Mouse (Mus musculus) intestine, postnatal 0 days (tissue): ENCODE measurements around the gene Gm17657. TPM values are rescaled to one million over a fixed set of nuclear protein-coding genes. Genes with fewer than 3 reads are reported as not detected.

Experiments
- ATAC-seq: fragments of 200-750 bp; cut with Nextera tagmentation; 2 replicates; pipeline ENCODE4 v1.8.0; 2017; ENCODE audit warnings: mild to moderate bottlenecking, moderate TSS enrichment, moderate library complexity
- H3K27ac ChIP-seq: fragments of 300-500 bp; sonication (generic); 2 replicates; pipeline ENCODE4 v1.5.1; 2014; ENCODE audit warnings: mild to moderate bottlenecking, low read depth, low read length, moderate library complexity
- H3K27me3 ChIP-seq: fragments of 300-500 bp; sonication (generic); replicated peaks from 2 replicates; pipeline ENCODE4 v1.6.1; 2014; ENCODE audit warnings: low read length, mixed read lengths; ENCODE audit not compliant: control insufficient read depth, insufficient read depth
- H3K36me3 ChIP-seq: fragments of 300-500 bp; sonication (generic); 2 replicates; pipeline ENCODE4 v1.6.1; 2014; ENCODE audit warnings: mild to moderate bottlenecking, moderate library complexity; ENCODE audit not compliant: control insufficient read depth, insufficient read depth
- H3K4me1 ChIP-seq: fragments of 300-500 bp; sonication (generic); replicated peaks from 2 replicates; pipeline ENCODE4 v1.6.1; 2014; ENCODE audit warnings: antibody characterized with exemption, low read length, mixed read lengths; ENCODE audit not compliant: control insufficient read depth, insufficient read depth
- H3K4me2 ChIP-seq: fragments of 300-500 bp; sonication (generic); replicated peaks from 2 replicates; pipeline ENCODE4 v1.6.1; 2014; ENCODE audit warnings: low read depth, mild to moderate bottlenecking, moderate library complexity
- H3K4me3 ChIP-seq: fragments of 300-500 bp; sonication (generic); 2 replicates; pipeline ENCODE4 v1.5.1; 2014; ENCODE audit warnings: low read depth, low read length
- H3K9ac ChIP-seq: fragments of 300-500 bp; sonication (generic); 2 replicates; pipeline ENCODE4 v1.6.1; 2014; ENCODE audit warnings: mild to moderate bottlenecking, low read depth, low read length
- H3K9me3 ChIP-seq: fragments of 300-500 bp; sonication (generic); 2 replicates; pipeline ENCODE4 v1.6.1; 2016; ENCODE audit warnings: mixed run types; ENCODE audit not compliant: control insufficient read depth
- CTCF ChIP-seq: sonication (generic); IDR thresholded peaks from 2 replicates; pipeline ENCODE4 v1.5.1; 2016; ENCODE audit warnings: low read depth, mild to moderate bottlenecking, control low read depth, antibody characterized with exemption, moderate library complexity
- WGBS: fragments of 180-500 bp; shearing (Covaris S2); extraction: QIAGEN DNeasy Blood & Tissue Kit; methylation state at CpG from one replicate; pipeline ENCODE4 v1.1.7; 2014; 5-methylcytosine and 5-hydroxymethylcytosine counted together
- polyA plus RNA-seq: library from polyadenylated mRNA; unstranded; fragments of >200 nt; fragmentation: Nextera tagmentation; extraction: Ambion mirVana; gene quantifications from 2 replicates; pipeline ENCODE4 v1.2.1, GENCODE M21; 2015

Gene Gm17657
- polyA plus RNA-seq, 1 experiment from 2014 or later: not detected

DNA sequence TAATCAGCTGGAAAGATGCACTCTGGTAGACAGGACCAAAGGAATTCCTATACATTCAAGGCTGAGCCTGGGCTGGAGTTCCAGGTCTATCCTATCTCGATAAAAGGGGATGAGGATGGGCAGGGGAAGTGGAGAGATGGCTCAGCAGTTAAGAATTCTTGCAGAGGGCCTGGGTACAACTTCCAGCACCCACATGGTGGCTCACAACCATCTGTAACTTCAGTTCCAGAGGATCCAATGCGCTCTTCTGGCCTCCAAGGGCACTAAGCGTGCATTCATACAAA is 52.4 kb downstream of the Gm17657 start:
- 0 out of 2 replicates have a peak, but pooled peaks cover 5% of the 10 kb centered on the region for H3K4me1 ChIP-seq
- no peak for TF ChIP-seq CTCF
- no peaks in the 10 kb centered on the region for H3K9me3 ChIP-seq
- WGBS: 90% methylated on average over 3 of the region's 3 CpGs
- no peak for ATAC-seq
- no peak overlapping the region for H3K27ac ChIP-seq
- no peak overlapping the region for H3K4me2 ChIP-seq
- no peak overlapping the region for H3K4me3 ChIP-seq
- H3K9ac ChIP-seq: no peak overlapping the region
- H3K36me3 ChIP-seq: peaks cover 19% of the 10 kb centered on the region
- H3K27me3 ChIP-seq: no peaks in the 10 kb centered on the region

GRCm38 (mm10) chr17:29496211-29497070 is 53.0 kb downstream of the Gm17657 start:
- Histone ChIP-seq H3K4me2 (no peak overlapping the region), H3K27ac (no peak overlapping the region), H3K36me3 (peaks cover 19% of the 10 kb centered on the region), H3K4me3 (no peak overlapping the region), H3K9me3 (no peaks in the 10 kb centered on the region), H3K9ac (no peak overlapping the region), H3K27me3 (no peaks in the 10 kb centered on the region), H3K4me1 (0 out of 2 replicates have a peak, but pooled peaks cover 5% of the 10 kb centered on the region)
- no peak for ATAC-seq
- no peak for TF ChIP-seq CTCF
- WGBS: 75% methylated on average over 6 of the region's 6 CpGs

- H3K27me3 ChIP-seq: no peaks in the 10 kb centered on the region
- no peak overlapping the region for H3K27ac ChIP-seq
- no peak for TF ChIP-seq CTCF
- WGBS: 85% methylated on average over 7 of the region's 8 CpGs
- H3K36me3 ChIP-seq: peaks cover 19% of the 10 kb centered on the region
- H3K4me1 ChIP-seq: 0 out of 2 replicates have a peak, but pooled peaks cover 5% of the 10 kb centered on the region
- no peak overlapping the region for H3K9ac ChIP-seq
- no peaks in the 10 kb centered on the region for H3K9me3 ChIP-seq
- no peak overlapping the region for H3K4me2 ChIP-seq
- H3K4me3 ChIP-seq: no peak overlapping the region
- no peak for ATAC-seq
Observed at GRCm38 (mm10) chr17:29494732-29495076, 54.7 kb downstream of the Gm17657 start.

DNA sequence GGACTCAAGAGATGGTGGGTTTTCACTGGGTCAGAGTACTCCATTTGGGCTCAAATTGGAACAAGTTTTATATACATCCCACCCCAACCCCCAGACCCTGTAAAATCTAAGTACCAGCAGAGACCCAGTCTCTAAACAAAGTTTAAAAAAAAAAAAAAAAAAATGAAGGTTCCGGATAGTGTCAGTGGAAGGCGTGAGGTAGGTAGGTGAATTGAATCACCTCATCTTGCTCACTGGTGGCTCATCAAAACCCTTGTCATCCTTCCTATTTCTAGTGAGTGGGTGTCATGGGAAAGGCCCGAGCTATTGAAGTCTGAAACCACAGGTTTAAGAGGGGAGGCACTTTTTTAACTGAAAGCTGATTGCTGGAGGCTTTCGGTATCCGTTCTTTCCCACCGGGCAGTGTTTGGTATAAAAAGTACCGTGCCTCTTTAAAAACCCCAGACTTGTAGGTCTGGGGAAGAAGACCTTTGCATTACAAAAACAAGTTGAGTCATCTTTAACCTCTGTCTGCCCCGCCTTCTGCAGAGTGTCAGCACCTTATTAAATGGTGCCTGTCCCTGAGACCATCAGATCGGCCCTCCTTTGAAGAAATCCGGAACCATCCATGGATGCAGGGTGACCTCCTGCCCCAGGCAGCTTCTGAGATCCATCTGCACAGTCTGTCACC is 55.2 kb downstream of the Gm17657 start:
- H3K27me3 ChIP-seq: no peaks in the 10 kb centered on the region
- no peak overlapping the region for H3K4me3 ChIP-seq
- H3K36me3 ChIP-seq: peaks cover 19% of the 10 kb centered on the region
- no peak for ATAC-seq
- TF ChIP-seq CTCF: no peak
- no peak overlapping the region for H3K4me2 ChIP-seq
- no peak overlapping the region for H3K27ac ChIP-seq
- H3K9ac ChIP-seq: no peak overlapping the region
- H3K4me1 ChIP-seq: peaks cover 8% of the 10 kb centered on the region; the same call in 1 of the 2 replicates
- 81% methylated on average over 10 of the region's 10 CpGs for WGBS
- H3K9me3 ChIP-seq: no peaks in the 10 kb centered on the region

GRCm38 (mm10) chr17:29493461-29493980 is 55.9 kb downstream of the Gm17657 start:
- H3K36me3 ChIP-seq: peaks cover 19% of the 10 kb centered on the region
- H3K27me3 ChIP-seq: no peaks in the 10 kb centered on the region
- no peak for ATAC-seq
- H3K27ac ChIP-seq: no peak overlapping the region
- peak overlapping the region; percentile 89 for H3K4me2 ChIP-seq
- peaks cover 14% of the 10 kb centered on the region; the same call in 1 of the 2 replicates for H3K4me1 ChIP-seq
- H3K9ac ChIP-seq: no peak overlapping the region
- WGBS: 78% methylated on average over 11 of the region's 11 CpGs
- no peak for TF ChIP-seq CTCF
- H3K4me3 ChIP-seq: peak overlapping the region; percentile 96
- no peaks in the 10 kb centered on the region for H3K9me3 ChIP-seq
